Mouse (Mus musculus) liver, postnatal 0 days (tissue): Measurements from ENCODE around the gene Ajuba. TPM values are rescaled to one million over a fixed set of nuclear protein-coding genes. Genes with fewer than 3 reads are reported as not detected.

Source experiments
- ATAC-seq: fragments of 200-750 bp; cut with Nextera tagmentation; 2 replicates; pipeline ENCODE4 v1.8.0; 2017; ENCODE audit warnings: mild to moderate bottlenecking, moderate library complexity
- DNase-seq: peaks from one replicate; pipeline ENCODE4 v3.0.0-alpha.2; 2016
- H3K27ac ChIP-seq: fragments of 300-500 bp; sonication (generic); 2 replicates; pipeline ENCODE4 v1.5.1; 2014; ENCODE audit warnings: antibody characterized with exemption, moderate library complexity, mild to moderate bottlenecking, low read depth
- H3K27me3 ChIP-seq: fragments of 300-500 bp; sonication (generic); 2 replicates; pipeline ENCODE4 v1.6.1; 2014; ENCODE audit warnings: low read length, control low read depth, mixed read lengths; ENCODE audit not compliant: insufficient read depth
- H3K36me3 ChIP-seq: fragments of 300-500 bp; sonication (generic); replicated peaks from 2 replicates; pipeline ENCODE4 v1.6.1; 2014; ENCODE audit warnings: mild to moderate bottlenecking, control low read depth, low read length, moderate library complexity, mixed read lengths; ENCODE audit not compliant: insufficient read depth
- H3K4me1 ChIP-seq: fragments of 300-500 bp; sonication (generic); 2 replicates; pipeline ENCODE4 v1.6.1; 2014; ENCODE audit warnings: antibody characterized with exemption, mild to moderate bottlenecking, control low read depth; ENCODE audit not compliant: insufficient read depth
- H3K4me2 ChIP-seq: fragments of 300-500 bp; sonication (generic); 2 replicates; pipeline ENCODE4 v1.6.1; 2014; ENCODE audit warnings: low read depth, mild to moderate bottlenecking, low read length, moderate library complexity, mixed read lengths
- H3K4me3 ChIP-seq: fragments of 300-500 bp; sonication (generic); 2 replicates; pipeline ENCODE4 v1.5.1; 2014; ENCODE audit warnings: low read depth, low read length
- H3K9ac ChIP-seq: fragments of 300-500 bp; sonication (generic); replicated peaks from 2 replicates; pipeline ENCODE4 v1.6.1; 2014; ENCODE audit warnings: mild to moderate bottlenecking, moderate library complexity
- H3K9me3 ChIP-seq: fragments of 300-500 bp; sonication (generic); 2 replicates; pipeline ENCODE4 v1.6.1; 2016; ENCODE audit warnings: mild to moderate bottlenecking, control low read depth, low read length, mixed read lengths
- CTCF ChIP-seq: sonication (generic); IDR thresholded peaks from 2 replicates; pipeline ENCODE4 v1.5.1; 2016; ENCODE audit warnings: antibody characterized with exemption, low read depth
- EP300 ChIP-seq: IDR thresholded peaks from 2 replicates; pipeline ENCODE4 v1.6.1; 2016; ENCODE audit warnings: antibody characterized with exemption, low read depth, mild to moderate bottlenecking
- WGBS: fragments of 180-500 bp; shearing (Covaris S2); extraction: QIAGEN DNeasy Blood & Tissue Kit; methylation state at CpG from one replicate; pipeline ENCODE4 v1.1.7; 2014; ENCODE audit not compliant: insufficient replicate concordance; 5-methylcytosine and 5-hydroxymethylcytosine counted together
- polyA plus RNA-seq: library from polyadenylated mRNA; unstranded; fragments of >200 nt; fragmentation: Nextera tagmentation; extraction: Ambion mirVana; gene quantifications from 2 replicates; pipeline ENCODE4 v1.2.1, GENCODE M21; 2015

Gene Ajuba
- polyA plus RNA-seq, 1 experiment from 2014 or later, result 6.6 TPM

DNA sequence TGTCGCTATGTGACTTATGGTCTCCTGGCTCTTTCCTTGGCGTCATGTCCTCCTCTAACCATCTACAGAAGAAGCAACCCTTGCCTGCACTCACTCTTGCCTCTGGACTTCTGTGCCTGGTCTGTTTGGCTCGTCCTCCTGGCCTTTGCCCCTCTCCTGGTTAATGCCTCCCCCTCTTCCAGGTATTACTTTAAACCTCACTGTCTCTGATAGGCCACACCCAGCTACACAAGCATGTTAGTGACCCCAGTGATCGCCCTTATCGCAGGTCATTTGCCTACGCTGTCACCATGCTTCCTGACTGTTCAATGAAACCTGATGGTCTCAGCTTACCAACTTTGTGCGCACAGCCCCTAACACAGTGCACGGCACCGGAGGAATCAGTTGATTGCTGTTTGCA, 5.2 kb upstream of the Ajuba start:
- H3K36me3 ChIP-seq, result no peaks in the 10 kb centered on the region

GRCm38 (mm10) chr14:54579638-54580037, 2.3 kb upstream of the Ajuba start:
- Histone ChIP-seq H3K9me3 (no peaks in the 10 kb centered on the region), H3K36me3 (no peaks in the 10 kb centered on the region), H3K4me3 (no peak overlapping the region), H3K27me3 (peaks cover 34% of the 10 kb centered on the region), H3K9ac (no peak overlapping the region), H3K4me2 (0 out of 2 replicates have a peak overlapping the region, but pooled peaks have one; percentile 4), H3K4me1 (peaks cover 39% of the 10 kb centered on the region), H3K27ac (peak overlapping the region; percentile 66)
- DNase-seq, result no peak
- TF ChIP-seq CTCF, result no peak
- TF ChIP-seq EP300, result no peak
- 48% methylated on average over 7 of the region's 7 CpGs for WGBS
- no peak for ATAC-seq

More for the DNA sequence above, 5.2 kb upstream of the Ajuba start:
- Histone ChIP-seq H3K27ac (peak overlapping the region; percentile 36), H3K4me2 (peak overlapping the region; percentile 36), H3K4me3 (no peak overlapping the region), H3K4me1 (peaks cover 23% of the 10 kb centered on the region), H3K27me3 (peaks cover 5% of the 10 kb centered on the region), H3K9me3 (no peaks in the 10 kb centered on the region), H3K9ac (no peak overlapping the region)
- DNase-seq (no peak), ATAC-seq (peak; percentile 75)
- 71% methylated on average over 9 of the region's 9 CpGs for WGBS
- no peak for TF ChIP-seq CTCF
- no peak for TF ChIP-seq EP300

DNA sequence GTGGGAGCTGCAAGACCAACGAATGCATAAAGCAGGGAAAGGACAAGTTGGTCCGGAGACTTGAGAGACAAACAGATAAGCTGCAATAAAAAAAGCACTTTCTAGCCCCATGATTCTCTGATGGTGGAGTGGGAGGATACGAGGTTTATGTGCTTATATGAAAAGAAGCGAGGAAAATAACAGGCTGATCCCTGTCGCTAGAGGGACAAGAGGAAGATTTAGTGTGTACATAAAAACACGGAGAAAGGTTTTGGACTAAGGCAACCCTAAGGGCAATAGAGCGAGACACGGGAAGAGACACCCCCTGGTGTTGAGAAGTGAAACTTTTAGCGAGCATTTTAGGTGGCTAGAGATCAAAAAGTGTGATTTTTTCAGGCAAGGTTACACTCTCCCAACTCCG, 705 bp upstream of the Ajuba start:
- Histone ChIP-seq H3K27ac (peak overlapping the region; percentile 66), H3K27me3 (peaks cover 41% of the 10 kb centered on the region), H3K4me3 (peak overlapping the region; percentile 67), H3K36me3 (no peaks in the 10 kb centered on the region), H3K9me3 (no peaks in the 10 kb centered on the region), H3K9ac (peak overlapping the region; percentile 73), H3K4me2 (peak overlapping the region; percentile 97), H3K4me1 (peaks cover 42% of the 10 kb centered on the region)
- ATAC-seq, result 0 out of 2 replicates have a peak, but pooled peaks have one; percentile 10
- peak; percentile 38 for DNase-seq
- TF ChIP-seq EP300 (no peak), CTCF (peak; percentile 78)
- WGBS, result 0% methylated on average over 10 of the region's 10 CpGs

DNA sequence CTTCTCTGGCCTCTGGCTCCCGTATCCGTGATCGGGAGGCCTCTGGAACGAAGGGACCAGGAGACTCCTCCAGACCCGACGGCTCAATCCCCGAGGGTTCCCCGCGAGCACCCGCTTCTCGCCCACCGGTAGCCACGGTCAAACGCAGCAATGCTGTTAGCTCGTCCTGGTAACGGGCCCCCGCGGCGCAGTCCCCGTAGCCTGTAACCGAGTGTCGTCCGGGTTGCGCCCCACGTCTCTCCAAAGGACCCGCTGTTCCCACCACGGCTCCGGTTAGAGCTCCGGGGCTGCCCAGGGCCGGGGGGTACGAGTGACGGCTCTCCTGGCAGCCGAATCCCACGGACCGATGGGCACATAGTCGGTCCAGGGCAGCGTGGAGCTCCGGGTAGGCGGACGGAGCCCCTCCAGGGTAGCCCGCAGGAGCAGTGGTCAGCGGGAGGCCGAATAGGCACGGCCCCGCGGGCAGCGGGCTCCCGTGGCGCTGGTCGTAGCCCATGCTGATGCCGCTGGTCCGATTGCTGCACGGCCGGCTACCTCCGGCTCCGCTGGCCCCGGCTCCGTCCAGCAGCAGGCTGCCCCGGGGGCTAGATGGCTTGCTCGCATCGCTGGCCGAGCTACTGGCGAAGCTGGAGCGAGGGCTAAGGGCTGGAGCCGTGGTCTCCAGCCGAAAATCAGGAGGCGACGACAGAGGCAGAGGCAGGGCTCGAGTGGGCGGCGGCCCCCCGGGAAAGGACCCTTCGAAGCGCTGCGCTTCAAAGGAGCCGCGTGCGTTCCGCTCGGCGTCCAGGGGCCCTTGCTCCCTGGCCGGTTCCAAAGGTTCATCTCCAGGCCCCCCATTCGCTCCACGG, 893 bp downstream of the Ajuba start:
- no peaks in the 10 kb centered on the region for H3K36me3 ChIP-seq
- H3K9me3 ChIP-seq, result no peaks in the 10 kb centered on the region
- 0 out of 2 replicates have a peak overlapping the region, but pooled peaks have one; percentile 66 for H3K27ac ChIP-seq
- peak overlapping the region; percentile 73 for H3K9ac ChIP-seq
- WGBS, result 3% methylated on average over 78 of the region's 84 CpGs
- H3K4me2 ChIP-seq, result peak overlapping the region; percentile 97
- H3K4me3 ChIP-seq, result peak overlapping the region; percentile 67
- peaks cover 56% of the 10 kb centered on the region for H3K4me1 ChIP-seq
- no peak for TF ChIP-seq EP300
- TF ChIP-seq CTCF, result no peak
- H3K27me3 ChIP-seq, result peaks cover 41% of the 10 kb centered on the region
- ATAC-seq (peak; percentile 22; the same call in 1 of the 2 replicates), DNase-seq (peak; percentile 45)

DNA sequence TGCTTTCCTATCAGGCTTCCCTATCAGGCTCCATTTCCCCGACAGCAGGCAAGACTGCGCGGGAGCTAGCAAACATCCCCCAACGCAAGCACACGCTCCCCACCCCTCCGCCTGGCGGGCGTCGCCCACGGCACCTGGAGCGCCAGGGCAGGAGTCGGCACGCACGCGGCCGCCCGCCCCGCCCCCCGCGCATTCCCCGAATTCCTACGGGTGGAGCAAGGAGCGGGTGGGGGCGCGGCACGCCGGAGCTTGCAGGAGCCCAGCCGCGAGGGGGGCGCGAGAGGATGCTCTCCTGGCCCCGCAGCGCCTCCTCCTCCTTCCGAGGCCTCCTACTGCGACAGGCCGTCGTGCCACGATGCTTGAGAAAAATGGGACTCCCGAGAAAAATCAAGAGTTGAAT, 1.7 kb downstream of the Ajuba start:
- peak; percentile 26; the same call in 1 of the 2 replicates for ATAC-seq
- Histone ChIP-seq H3K36me3 (no peaks in the 10 kb centered on the region), H3K27me3 (peaks cover 41% of the 10 kb centered on the region), H3K4me1 (peaks cover 56% of the 10 kb centered on the region), H3K9me3 (no peaks in the 10 kb centered on the region), H3K9ac (no peak overlapping the region), H3K27ac (0 out of 2 replicates have a peak overlapping the region, but pooled peaks have one; percentile 5), H3K4me2 (peak overlapping the region; percentile 97), H3K4me3 (peak overlapping the region; percentile 67)
- DNase-seq, result peak; percentile 75
- no peak for TF ChIP-seq CTCF
- TF ChIP-seq EP300, result no peak
- WGBS, result 4% methylated on average over 37 of the region's 39 CpGs

DNA sequence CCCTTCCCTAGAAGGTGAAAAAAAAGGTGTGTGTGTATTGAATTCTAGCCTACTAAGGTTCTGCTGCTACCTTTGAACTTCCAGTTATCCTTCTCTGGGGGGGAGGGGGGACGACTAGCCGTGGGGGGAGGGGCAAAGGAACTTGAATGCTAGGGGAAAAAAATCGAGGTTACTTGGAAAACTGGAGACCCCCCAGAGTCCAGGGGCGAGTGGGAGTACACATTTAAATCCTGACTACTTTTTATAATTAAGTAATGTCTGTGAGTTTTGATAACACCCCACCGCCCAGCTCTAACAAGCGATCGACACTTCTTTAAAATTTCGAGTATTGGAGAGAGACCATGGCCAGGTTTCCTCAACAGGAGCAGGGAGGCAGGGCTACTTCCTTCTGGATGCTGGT, 2.3 kb downstream of the Ajuba start:
- WGBS, result 21% methylated on average over 8 of the region's 8 CpGs
- Histone ChIP-seq H3K27me3 (peaks cover 41% of the 10 kb centered on the region), H3K9ac (no peak overlapping the region; the same call in 1 of the 2 replicates), H3K4me1 (peaks cover 54% of the 10 kb centered on the region), H3K9me3 (no peaks in the 10 kb centered on the region), H3K4me3 (peak overlapping the region; percentile 67), H3K4me2 (peak overlapping the region; percentile 97), H3K27ac (0 out of 2 replicates have a peak overlapping the region, but pooled peaks have one; percentile 5), H3K36me3 (no peaks in the 10 kb centered on the region; the same call in 1 of the 2 replicates)
- DNase-seq, result no peak
- no peak for ATAC-seq
- TF ChIP-seq EP300, result no peak
- TF ChIP-seq CTCF, result no peak
